Mouse (Mus musculus) midbrain, embryonic 13.5 days (tissue): Measurements from ENCODE around the gene Depp1. TPM values are rescaled to one million over a fixed set of nuclear protein-coding genes. Genes with fewer than 3 reads are reported as not detected.

Experiments
- ATAC-seq: fragments of 200-750 bp; cut with Nextera tagmentation; 2 replicates; pipeline ENCODE4 v1.8.0; 2017; ENCODE audit warnings: mild to moderate bottlenecking, moderate TSS enrichment, moderate library complexity
- H3K27ac ChIP-seq: fragments of 300-500 bp; sonication (generic); 2 replicates; pipeline ENCODE4 v1.5.1; 2015; ENCODE audit warnings: inconsistent platforms, mild to moderate bottlenecking, moderate library complexity
- H3K27me3 ChIP-seq: fragments of 300-500 bp; sonication (generic); 2 replicates; pipeline ENCODE4 v1.6.1; 2015; ENCODE audit warnings: mild to moderate bottlenecking, inconsistent platforms
- H3K36me3 ChIP-seq: fragments of 300-500 bp; sonication (generic); 2 replicates; pipeline ENCODE4 v1.6.1; 2015; ENCODE audit warnings: mild to moderate bottlenecking, inconsistent platforms
- H3K4me1 ChIP-seq: fragments of 300-500 bp; sonication (generic); replicated peaks from 2 replicates; pipeline ENCODE4 v1.6.1; 2015; ENCODE audit warnings: inconsistent platforms
- H3K4me2 ChIP-seq: fragments of 300-500 bp; sonication (generic); replicated peaks from 2 replicates; pipeline ENCODE4 v1.6.1; 2015; ENCODE audit warnings: moderate library complexity, mild to moderate bottlenecking, inconsistent platforms
- H3K4me3 ChIP-seq: fragments of 300-500 bp; sonication (generic); replicated peaks from 2 replicates; pipeline ENCODE4 v1.5.1; 2015; ENCODE audit warnings: mild to moderate bottlenecking, inconsistent platforms
- H3K9ac ChIP-seq: fragments of 300-500 bp; sonication (generic); replicated peaks from 2 replicates; pipeline ENCODE4 v1.6.1; 2015; ENCODE audit warnings: mild to moderate bottlenecking, inconsistent platforms
- H3K9me3 ChIP-seq: fragments of 300-500 bp; sonication (generic); 2 replicates; pipeline ENCODE4 v1.6.1; 2016; ENCODE audit warnings: mild to moderate bottlenecking, inconsistent platforms
- WGBS: fragments of 180-500 bp; shearing (Covaris S2); methylation state at CpG from one replicate; pipeline ENCODE4 v1.1.7; 2015; 5-methylcytosine and 5-hydroxymethylcytosine counted together
- microRNA-seq: library from miRNA; unstranded; fragments of <30 nt; microRNA quantifications from one replicate; pipeline ENCODE4, GENCODE M21; 2016
- polyA plus RNA-seq: library from polyadenylated mRNA; unstranded; fragments of >200 nt; fragmentation: Nextera tagmentation; extraction: Ambion mirVana; gene quantifications from 2 replicates; pipeline ENCODE4 v1.2.1, GENCODE M21; 2015

The Depp1 gene
- polyA plus RNA-seq, 1 experiment from 2014 or later = 6.0 TPM

DNA sequence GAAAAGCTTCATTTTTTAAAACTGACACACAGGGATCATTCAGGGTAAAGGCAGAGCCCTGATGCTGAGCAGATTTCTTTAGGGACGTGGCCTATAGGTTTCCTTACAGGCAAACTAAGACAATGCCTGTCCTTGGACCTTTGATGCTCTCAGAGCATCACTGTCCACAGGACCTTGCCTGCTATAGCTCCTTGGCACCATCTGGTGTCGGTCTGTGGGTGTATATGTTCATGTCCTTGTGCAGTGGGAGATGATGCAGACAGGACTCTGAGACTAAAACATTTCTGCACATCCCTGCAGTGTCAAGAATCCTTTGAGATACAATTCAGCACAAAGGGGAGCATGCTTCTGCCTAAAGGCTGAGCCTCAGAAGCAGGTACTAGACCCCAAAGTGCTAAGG, 47.0 kb downstream of the Depp1 start:
- Histone ChIP-seq H3K4me2 (no peak overlapping the region), H3K4me3 (no peak overlapping the region), H3K9me3 (no peaks in the 10 kb centered on the region), H3K36me3 (no peaks in the 10 kb centered on the region), H3K4me1 (no peaks in the 10 kb centered on the region), H3K9ac (no peak overlapping the region), H3K27me3 (no peaks in the 10 kb centered on the region), H3K27ac (no peak overlapping the region)
- no peak for ATAC-seq
- WGBS = 60% methylated on average over 2 of the region's 2 CpGs

DNA sequence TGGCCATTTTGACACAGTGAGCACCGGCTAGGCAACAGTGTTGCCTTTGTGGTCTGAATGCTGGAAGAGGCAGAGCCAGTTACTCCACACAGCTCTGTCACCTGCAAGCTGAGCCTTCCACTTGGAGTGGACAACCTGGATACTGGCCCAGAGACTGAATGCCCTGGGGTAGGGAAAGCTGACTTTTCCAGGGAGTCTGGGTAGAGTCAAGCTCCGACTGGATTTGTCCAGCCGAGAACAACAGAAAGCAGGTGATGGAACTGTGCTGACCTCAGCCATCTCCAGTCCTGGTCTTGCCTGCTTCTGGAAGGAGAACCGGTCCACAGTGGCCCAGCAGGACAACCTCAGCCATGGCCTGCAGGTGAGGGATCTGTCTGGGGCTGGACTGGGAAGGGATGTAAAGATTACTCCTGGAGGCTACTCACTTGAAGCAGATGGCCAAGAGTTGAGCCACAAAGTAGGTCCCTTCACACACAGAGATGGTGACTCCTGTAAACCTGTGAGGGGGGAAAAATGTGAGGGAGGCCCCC, 47.6 kb downstream of the Depp1 start:
- WGBS = 92% methylated on average over 4 of the region's 4 CpGs
- Histone ChIP-seq H3K4me2 (no peak overlapping the region), H3K36me3 (no peaks in the 10 kb centered on the region), H3K27ac (no peak overlapping the region), H3K27me3 (no peaks in the 10 kb centered on the region), H3K4me1 (no peaks in the 10 kb centered on the region), H3K9ac (no peak overlapping the region), H3K9me3 (no peaks in the 10 kb centered on the region), H3K4me3 (no peak overlapping the region)
- ATAC-seq = no peak

DNA sequence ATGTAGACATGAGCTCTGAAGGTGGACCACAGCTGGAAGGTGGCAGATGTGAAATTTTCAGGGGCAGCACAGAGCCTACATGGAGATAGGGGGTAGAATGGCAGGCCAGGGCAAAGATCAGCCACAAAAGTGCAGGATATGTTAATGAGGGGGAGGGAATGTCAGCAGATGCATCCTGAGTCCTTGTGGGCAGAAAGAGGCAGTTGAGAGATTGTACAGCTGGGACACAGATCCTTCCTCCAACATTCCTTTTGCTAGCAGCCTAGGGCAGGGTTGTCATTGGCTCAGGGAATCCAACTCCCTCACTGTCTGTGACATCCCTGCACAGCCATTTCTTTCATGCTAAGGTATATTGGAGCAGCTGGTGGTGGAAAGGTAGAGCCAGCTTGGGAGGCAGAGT, 50.4 kb downstream of the Depp1 start:
- Histone ChIP-seq H3K27me3 (no peaks in the 10 kb centered on the region), H3K4me1 (no peaks in the 10 kb centered on the region), H3K36me3 (no peaks in the 10 kb centered on the region), H3K27ac (no peak overlapping the region), H3K4me2 (no peak overlapping the region), H3K9ac (no peak overlapping the region), H3K9me3 (no peaks in the 10 kb centered on the region), H3K4me3 (no peak overlapping the region)
- ATAC-seq = no peak

Small RNA genes within 50 kb of the gene (microRNA-seq; reads per million reads assigned to microRNA genes)
- 0.62 reads per million for gene Mir7043

Other genes starting within 250 kb of the Depp1 start
- gene Alox5, start 189.4 kb upstream of the Depp1 start, polyA plus RNA-seq = 0.58 and 0.59 TPM in 2 replicates
- not detected in 2 replicates for gene Olfr211, start 161.5 kb upstream of the Depp1 start, polyA plus RNA-seq
- not detected in 2 replicates for gene Olfr212, start 144.1 kb upstream of the Depp1 start, polyA plus RNA-seq
- not detected in 2 replicates for gene Olfr213, start 112.2 kb upstream of the Depp1 start, polyA plus RNA-seq
- 0.38 and 1.0 TPM in 2 replicates for gene Gm5580, start 99.5 kb upstream of the Depp1 start, polyA plus RNA-seq
- gene Olfr214, start 96.4 kb upstream of the Depp1 start, polyA plus RNA-seq = not detected in 2 replicates
- gene Olfr215, start 66.4 kb upstream of the Depp1 start, polyA plus RNA-seq = not detected in 2 replicates
- 237 and 241 TPM in 2 replicates for gene Zfp422, start 21.6 kb upstream of the Depp1 start, polyA plus RNA-seq
- gene Rassf4, start 23.3 kb downstream of the Depp1 start, polyA plus RNA-seq = 15.3 and 21.8 TPM in 2 replicates
- 0.10 and 0.23 TPM in 2 replicates for gene Tmem72, start 66.3 kb downstream of the Depp1 start, polyA plus RNA-seq